Mouse (Mus musculus): Measurements from ENCODE around the gene Zbed4. TPM values are rescaled to one million over a fixed set of nuclear protein-coding genes. Genes with fewer than 3 reads are reported as not detected.
"Not testable (repeated sequence)": the region's sequence is repeated elsewhere in the genome, so short reads cannot be mapped to it uniquely, and the experiment has no call there.

Zbed4 gene
- polyA plus RNA-seq, 1 experiment from 2014 or later, result 42.1 TPM

DNA sequence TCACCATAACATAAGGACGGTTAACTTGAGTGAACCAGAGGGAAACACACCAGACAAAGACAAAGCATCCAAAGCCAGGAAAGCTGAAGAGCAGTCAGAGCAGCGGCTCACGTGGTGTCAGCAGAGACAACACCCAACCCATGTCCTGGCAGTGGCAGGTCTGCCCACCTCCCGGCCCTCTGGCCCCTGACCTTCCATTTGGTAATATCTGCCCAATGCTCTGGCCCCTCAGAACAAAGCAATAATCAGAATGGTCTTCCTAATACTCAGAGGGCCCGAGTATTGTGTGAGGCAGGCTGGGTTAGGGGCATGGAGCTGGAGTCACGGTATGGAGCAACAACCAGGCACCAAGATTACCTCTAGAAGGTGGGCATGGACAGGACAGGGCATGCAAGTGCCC is 28.3 kb upstream of the Zbed4 start:
- Histone ChIP-seq H3K9ac (replicated peaks) (no peak overlapping the region), H3K4me1 (0 out of 2 replicates have a peak, but pooled peaks cover 2% of the 10 kb centered on the region), H3K27ac (replicated peaks) (no peak overlapping the region), H3K4me3 (no peak overlapping the region), H3K36me3 (peaks cover 81% of the 10 kb centered on the region), H3K27me3 (no peaks in the 10 kb centered on the region), H3K9me3 (no peaks in the 10 kb centered on the region), H3K4me2 (replicated peaks) (no peak overlapping the region)
- ATAC-seq (ENCODE audit: low FRiP score, low read depth), result no peak
- 94% methylated on average over 6 of the region's 6 CpGs for WGBS

DNA sequence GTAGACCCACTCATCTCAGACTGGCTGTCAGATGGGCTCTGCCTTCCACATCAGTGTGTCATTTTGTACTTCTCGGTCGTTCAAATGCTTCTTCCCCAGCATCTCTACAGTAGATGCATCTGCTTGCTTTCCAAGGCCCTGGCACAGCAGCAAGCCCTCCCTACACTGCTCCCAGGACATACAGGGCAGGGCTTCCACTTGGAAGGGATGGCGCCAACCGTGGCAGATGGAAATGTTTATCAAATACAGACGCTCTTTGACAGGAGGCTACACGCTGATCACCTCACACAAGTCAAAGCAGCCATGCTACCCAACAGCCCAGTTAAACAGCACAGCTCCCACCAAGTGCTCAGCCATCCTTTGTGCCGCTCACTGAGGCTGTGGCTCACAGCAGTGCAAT is 27.1 kb upstream of the Zbed4 start:
- no peak overlapping the region for H3K27ac ChIP-seq (replicated peaks)
- no peaks in the 10 kb centered on the region for H3K27me3 ChIP-seq
- ATAC-seq (ENCODE audit: low FRiP score, low read depth), result no peak
- no peak overlapping the region for H3K4me3 ChIP-seq
- WGBS, result 91% methylated on average over 7 of the region's 7 CpGs
- peaks cover 83% of the 10 kb centered on the region for H3K36me3 ChIP-seq
- no peak overlapping the region for H3K4me2 ChIP-seq (replicated peaks)
- H3K9ac ChIP-seq (replicated peaks), result no peak overlapping the region
- H3K4me1 ChIP-seq, result 0 out of 2 replicates have a peak, but pooled peaks cover 2% of the 10 kb centered on the region
- H3K9me3 ChIP-seq, result no peaks in the 10 kb centered on the region

DNA sequence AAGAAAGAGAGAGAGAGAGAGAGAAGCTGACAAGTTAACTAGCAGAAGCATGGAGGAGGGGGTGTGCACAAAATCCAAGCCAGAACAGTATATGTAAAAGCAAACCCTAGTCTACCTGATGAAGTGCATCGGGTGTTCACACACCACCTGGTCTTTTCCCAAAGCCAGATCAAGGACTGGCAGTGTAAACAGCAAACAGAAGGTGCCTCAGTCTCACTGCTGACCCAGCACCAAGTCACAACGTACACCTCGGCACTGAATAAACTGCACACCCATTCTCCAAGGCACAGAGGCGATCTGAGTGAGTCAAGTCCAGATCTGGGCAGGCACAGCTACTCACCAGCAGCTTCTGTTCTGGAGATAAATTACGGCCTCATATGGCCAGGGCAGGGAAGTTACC is 26.4 kb upstream of the Zbed4 start:
- Histone ChIP-seq H3K4me2 (replicated peaks) (no peak overlapping the region), H3K9me3 (no peaks in the 10 kb centered on the region), H3K27ac (replicated peaks) (no peak overlapping the region), H3K9ac (replicated peaks) (no peak overlapping the region), H3K27me3 (no peaks in the 10 kb centered on the region), H3K4me1 (0 out of 2 replicates have a peak, but pooled peaks cover 2% of the 10 kb centered on the region), H3K4me3 (no peak overlapping the region), H3K36me3 (peaks cover 86% of the 10 kb centered on the region)
- WGBS, result 94% methylated on average over 5 of the region's 5 CpGs
- no peak for ATAC-seq (ENCODE audit: low FRiP score, low read depth)

DNA sequence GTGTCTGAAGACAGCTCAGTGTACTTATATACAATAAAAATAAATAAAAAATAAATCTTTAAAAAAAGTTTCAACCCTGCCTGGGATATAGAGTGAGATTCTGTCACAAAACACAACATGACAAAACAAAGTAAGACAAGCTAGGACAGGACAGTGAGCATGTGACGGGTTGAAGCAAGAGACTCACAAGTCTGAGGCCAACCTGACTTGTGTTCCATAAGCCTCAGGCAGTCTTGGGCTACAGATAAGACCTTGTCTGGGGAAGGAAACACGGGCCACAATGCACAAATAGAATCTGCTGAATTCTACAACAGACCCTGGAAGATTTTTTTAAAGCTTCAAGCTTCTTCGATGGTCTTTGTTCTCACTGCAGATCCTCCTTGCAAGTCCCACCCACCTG is 24.3 kb upstream of the Zbed4 start:
- H3K9ac ChIP-seq (replicated peaks), result no peak overlapping the region
- no peak for ATAC-seq (ENCODE audit: low FRiP score, low read depth)
- 88% methylated on average over 3 of the region's 3 CpGs for WGBS
- peaks cover 74% of the 10 kb centered on the region for H3K36me3 ChIP-seq
- H3K27ac ChIP-seq (replicated peaks), result no peak overlapping the region
- no peak overlapping the region for H3K4me2 ChIP-seq (replicated peaks)
- peaks cover 15% of the 10 kb centered on the region for H3K4me1 ChIP-seq
- no peak overlapping the region for H3K4me3 ChIP-seq
- H3K9me3 ChIP-seq, result no peaks in the 10 kb centered on the region
- H3K27me3 ChIP-seq, result no peaks in the 10 kb centered on the region

DNA sequence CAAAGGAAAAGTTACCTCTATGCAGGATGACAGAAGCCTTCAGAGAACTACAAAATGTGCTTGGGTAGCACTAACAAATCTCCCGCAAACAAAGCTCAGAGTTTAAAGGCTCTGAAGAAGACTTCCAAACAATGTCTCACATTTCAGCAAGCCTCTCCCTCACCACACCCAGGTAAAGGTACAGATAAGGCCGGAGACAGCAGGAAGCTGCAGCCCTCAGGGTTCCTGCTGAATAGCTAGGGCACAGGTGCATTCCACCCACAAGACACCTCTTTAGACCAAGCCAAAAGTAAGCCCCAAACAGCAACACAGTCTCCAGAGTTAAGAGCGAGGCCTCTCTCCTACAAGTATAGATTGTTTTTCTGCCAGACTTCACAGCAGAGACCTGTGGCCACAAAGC is 20.7 kb upstream of the Zbed4 start:
- no peak overlapping the region for H3K4me2 ChIP-seq (replicated peaks)

DNA sequence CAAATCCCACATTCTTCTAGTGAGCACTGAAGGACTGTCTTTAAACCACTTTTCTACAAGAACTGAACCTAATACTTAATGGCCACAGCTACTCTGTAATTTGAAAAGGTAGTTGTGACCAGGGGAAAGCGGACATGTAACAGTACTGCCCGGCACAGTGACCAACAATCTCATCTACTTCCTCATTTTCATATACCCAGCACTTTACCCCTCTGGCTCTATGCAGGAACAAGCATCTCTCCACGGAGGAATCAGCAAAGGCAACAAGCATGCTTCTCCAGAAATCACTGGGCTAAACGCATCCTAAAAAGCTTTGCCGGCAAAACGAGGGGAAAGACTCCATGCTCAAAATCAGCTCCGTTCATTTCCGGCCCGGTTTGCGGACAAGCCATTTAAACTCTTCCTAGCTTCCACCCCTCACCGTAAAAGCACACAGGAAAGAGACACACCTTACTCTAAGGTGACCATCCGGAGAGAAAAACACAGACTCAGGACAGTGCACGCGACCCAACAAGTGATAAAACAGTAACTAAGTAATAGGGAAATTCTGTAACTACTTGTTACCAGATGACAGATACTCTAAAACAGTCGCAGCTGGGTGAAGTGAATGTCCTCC is 18.9 kb upstream of the Zbed4 start:
- Histone ChIP-seq H3K36me3 (peaks cover 28% of the 10 kb centered on the region), H3K27ac (replicated peaks) (no peak overlapping the region; the same call in 1 of the 2 replicates), H3K4me2 (replicated peaks) (peak overlapping the region; percentile 98), H3K9ac (replicated peaks) (peak overlapping the region; percentile 99), H3K4me3 (peak overlapping the region; percentile 100), H3K9me3 (no peaks in the 10 kb centered on the region), H3K27me3 (no peaks in the 10 kb centered on the region), H3K4me1 (peaks cover 25% of the 10 kb centered on the region)
- WGBS, result 32% methylated on average over 15 of the region's 15 CpGs
- ATAC-seq (ENCODE audit: low FRiP score, low read depth), result no peak

More for the DNA sequence above, 20.7 kb upstream of the Zbed4 start:
- Histone ChIP-seq H3K9me3 (no peaks in the 10 kb centered on the region), H3K27ac (replicated peaks) (no peak overlapping the region), H3K9ac (replicated peaks) (no peak overlapping the region), H3K4me3 (no peak overlapping the region), H3K27me3 (no peaks in the 10 kb centered on the region), H3K4me1 (peaks cover 25% of the 10 kb centered on the region), H3K36me3 (peaks cover 40% of the 10 kb centered on the region)
- ATAC-seq (ENCODE audit: low FRiP score, low read depth), result no peak
- 86% methylated on average over 3 of the region's 3 CpGs for WGBS

DNA sequence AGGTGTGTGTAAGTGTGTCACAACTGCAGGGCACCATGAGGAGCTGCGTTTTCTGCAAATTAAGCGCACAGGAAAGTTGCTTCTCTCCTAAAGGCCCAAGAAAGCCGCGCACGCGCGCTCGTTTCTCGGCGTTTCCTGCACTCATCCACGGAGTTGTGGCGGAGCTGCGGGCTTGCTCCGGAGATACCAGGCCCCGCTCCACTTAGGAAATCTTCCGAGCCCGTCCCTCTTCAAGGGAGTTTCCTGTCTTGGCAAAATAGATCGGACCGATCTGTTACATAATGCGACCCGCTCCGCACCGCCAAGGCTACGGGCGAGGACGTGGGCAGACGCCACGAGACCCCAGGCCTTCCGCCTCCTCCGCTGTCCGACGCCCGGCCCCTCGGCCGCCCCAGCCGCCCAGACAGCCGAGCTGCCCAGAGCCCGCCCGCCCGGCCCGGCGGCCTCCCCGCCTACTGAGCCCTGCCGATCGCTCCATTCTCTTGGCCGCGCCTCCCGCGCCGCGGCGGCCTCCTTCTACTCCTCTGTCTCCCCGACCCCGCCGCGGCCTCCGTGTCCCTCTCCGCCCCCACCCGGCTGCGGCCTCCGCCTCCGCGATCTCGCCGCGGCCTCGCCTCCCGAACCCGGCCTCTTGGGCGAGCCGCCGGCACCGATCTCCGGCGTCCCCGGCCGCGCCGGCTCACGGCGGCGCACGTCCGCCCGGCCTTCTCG is 18.3 kb upstream of the Zbed4 start:
- WGBS, result under 1% methylated on average over 82 of the region's 86 CpGs
- Histone ChIP-seq H3K27me3 (no peaks in the 10 kb centered on the region), H3K4me1 (peaks cover 25% of the 10 kb centered on the region), H3K4me3 (peak overlapping the region; percentile 100), H3K36me3 (peaks cover 24% of the 10 kb centered on the region), H3K4me2 (replicated peaks) (peak overlapping the region; percentile 98), H3K27ac (replicated peaks) (peak overlapping the region; percentile 84), H3K9me3 (no peaks in the 10 kb centered on the region), H3K9ac (replicated peaks) (peak overlapping the region; percentile 99)
- peak; percentile 36; the same call in 1 of the 2 replicates for ATAC-seq (ENCODE audit: low FRiP score, low read depth)

DNA sequence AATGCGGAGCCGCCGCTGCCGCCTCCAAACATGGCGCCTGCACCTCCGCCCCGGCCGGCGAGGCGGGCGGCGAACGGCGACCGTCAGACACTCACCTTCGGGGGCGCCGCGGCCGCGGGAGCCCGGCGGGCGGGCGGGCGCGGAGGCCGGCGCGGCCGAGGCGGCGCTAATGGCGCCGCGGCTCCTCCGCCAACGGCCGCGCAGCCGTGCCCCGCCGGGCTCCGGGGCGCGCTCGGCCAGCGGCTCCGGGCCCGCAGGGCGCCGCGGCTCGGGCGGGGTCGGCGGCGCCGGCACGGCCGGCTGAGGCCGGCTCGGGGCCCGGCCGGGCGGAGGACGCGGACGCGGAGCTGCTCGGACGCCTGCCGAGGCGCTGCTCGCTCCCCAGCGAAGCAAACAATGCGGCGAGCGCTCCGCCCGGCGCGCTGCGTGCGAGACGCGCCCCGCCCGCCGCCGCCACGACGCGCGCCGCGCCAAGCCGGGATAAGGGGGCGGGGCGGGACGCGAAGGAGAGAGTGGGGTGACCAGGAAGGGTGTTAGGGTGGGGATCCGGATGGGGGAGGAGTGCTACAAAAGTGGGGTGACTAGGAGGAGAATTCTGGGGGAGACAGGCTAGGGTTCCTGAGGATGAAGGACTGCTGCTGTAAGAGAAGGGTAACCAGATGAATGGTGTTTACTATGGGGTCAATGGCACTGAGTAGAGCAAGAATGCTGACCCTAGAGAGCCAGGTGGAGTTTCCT is 17.5 kb upstream of the Zbed4 start, which contains the start of gene Brd1:
Gene Brd1, minus strand, starts transcription at position 400 of the 738 bp plus-strand sequence.
- Histone ChIP-seq H3K9ac (replicated peaks) (peak within 1 kb of the TSS; percentile 99), H3K27ac (replicated peaks) (peak within 1 kb of the TSS; percentile 84), H3K27me3 (no peaks in the 10 kb centered on the region), H3K9me3 (no peaks in the 10 kb centered on the region), H3K4me1 (peaks cover 25% of the 10 kb centered on the region), H3K4me3 (peak within 1 kb of the TSS; percentile 100), H3K4me2 (replicated peaks) (peak within 1 kb of the TSS; percentile 98), H3K36me3 (peaks cover 17% of the 10 kb centered on the region)
- peak; percentile 87 for ATAC-seq (ENCODE audit: low FRiP score, low read depth)
- under 1% methylated on average over 62 of the region's 103 CpGs for WGBS

DNA sequence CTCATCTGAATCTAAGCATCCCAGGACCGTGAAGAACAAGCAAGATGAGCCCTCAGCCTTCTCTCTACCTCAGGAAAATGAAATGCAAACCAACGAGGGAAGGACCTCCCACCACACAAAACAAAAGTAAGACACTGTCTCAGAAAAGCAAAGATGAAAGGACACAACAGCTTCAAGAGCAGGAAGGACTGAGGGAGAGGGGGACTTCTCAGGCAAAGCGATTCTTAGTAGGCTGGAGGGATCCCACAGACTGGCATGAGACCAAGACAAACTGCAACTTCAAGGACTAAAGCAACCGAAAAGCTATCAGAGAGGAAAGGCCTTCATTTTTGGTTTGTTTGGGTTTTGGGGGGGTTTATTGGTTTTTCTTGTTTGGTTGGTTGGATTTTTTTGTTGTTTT is 15.3 kb upstream of the Zbed4 start:
- Histone ChIP-seq H3K27ac (replicated peaks) (no peak overlapping the region), H3K4me3 (no peak overlapping the region), H3K9me3 (no peaks in the 10 kb centered on the region), H3K4me1 (peaks cover 27% of the 10 kb centered on the region), H3K36me3 (no peaks in the 10 kb centered on the region), H3K27me3 (no peaks in the 10 kb centered on the region), H3K9ac (replicated peaks) (no peak overlapping the region), H3K4me2 (replicated peaks) (no peak overlapping the region)
- WGBS, result 78% methylated on average over 4 of the region's 4 CpGs
- ATAC-seq (ENCODE audit: low FRiP score, low read depth), result no peak

DNA sequence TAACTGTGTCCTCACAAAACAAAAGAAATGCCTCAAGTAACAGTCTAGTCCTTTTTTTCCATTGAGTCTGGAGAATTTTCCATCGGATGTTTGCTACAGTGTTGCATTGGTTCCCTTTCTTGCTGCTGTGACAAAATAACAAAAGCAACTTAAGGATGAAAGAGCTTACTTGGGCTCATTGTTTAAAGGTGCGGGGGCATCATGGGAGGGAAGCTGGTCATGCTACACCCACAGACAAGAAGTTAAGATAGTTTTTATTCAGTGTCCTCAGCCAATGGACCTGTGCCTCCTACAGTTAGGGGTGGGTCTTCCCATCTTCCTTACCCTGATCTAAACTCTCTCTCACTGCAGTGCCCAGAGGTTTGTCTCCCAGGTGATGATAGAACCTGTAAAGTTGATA is 13.0 kb upstream of the Zbed4 start:
- WGBS, result 56% methylated on average over 2 of the region's 2 CpGs
- Histone ChIP-seq H3K9me3 (no peaks in the 10 kb centered on the region), H3K9ac (replicated peaks) (no peak overlapping the region), H3K36me3 (no peaks in the 10 kb centered on the region), H3K4me1 (peaks cover 14% of the 10 kb centered on the region), H3K27ac (replicated peaks) (no peak overlapping the region), H3K4me2 (replicated peaks) (no peak overlapping the region), H3K4me3 (no peak overlapping the region), H3K27me3 (no peaks in the 10 kb centered on the region)
- ATAC-seq (ENCODE audit: low FRiP score, low read depth), result no peak

DNA sequence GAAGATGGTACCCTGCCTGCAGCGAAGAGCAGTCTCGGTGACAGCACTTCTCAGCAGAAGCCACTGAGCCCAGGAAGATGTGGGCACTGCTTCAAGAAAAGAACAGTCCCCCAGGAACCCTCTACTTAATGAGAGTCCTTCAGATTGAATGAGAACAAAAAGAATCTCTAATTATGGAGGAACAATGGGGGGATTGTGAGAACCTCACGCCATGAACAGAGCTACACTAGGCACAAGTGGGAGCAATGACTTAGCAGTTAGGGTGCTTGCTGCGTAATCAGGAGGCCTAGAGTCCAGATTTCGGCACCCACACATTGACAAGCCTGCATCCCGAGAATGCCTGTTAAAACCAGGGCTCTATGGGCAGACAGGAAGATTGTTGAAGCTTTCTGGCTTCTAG is 10.1 kb upstream of the Zbed4 start:
- Histone ChIP-seq H3K4me2 (replicated peaks) (no peak overlapping the region), H3K27me3 (no peaks in the 10 kb centered on the region), H3K36me3 (no peaks in the 10 kb centered on the region), H3K4me3 (no peak overlapping the region), H3K27ac (replicated peaks) (no peak overlapping the region), H3K9me3 (no peaks in the 10 kb centered on the region), H3K4me1 (peaks cover 8% of the 10 kb centered on the region; the same call in 1 of the 2 replicates), H3K9ac (replicated peaks) (no peak overlapping the region)
- 56% methylated on average over 6 of the region's 6 CpGs for WGBS
- ATAC-seq (ENCODE audit: low FRiP score, low read depth), result no peak

DNA sequence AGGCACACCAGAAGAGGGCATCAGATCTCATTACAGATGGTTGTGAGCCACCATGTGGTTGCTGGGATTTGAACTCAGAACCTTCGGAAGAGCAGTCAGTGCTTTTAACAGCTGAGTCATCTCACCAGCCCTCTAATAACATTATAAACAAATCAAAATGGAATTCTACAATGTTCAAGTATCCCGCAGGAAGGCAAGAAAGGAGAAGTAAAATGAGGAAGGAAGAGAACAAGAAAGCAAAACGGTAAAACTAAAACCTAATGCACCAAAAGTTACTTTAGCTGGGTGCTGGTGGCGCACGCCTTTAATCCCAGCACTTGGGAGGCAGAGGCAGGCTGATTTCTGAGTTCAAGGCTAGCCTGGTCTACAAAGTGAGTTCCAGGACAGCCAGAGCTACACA is 8.1 kb upstream of the Zbed4 start:
- not testable (repeated sequence) for H3K4me1 ChIP-seq

More for the DNA sequence above, 8.1 kb upstream of the Zbed4 start:
- H3K4me3 ChIP-seq; H3K27ac ChIP-seq (replicated peaks); H3K9ac ChIP-seq (replicated peaks); H3K27me3 ChIP-seq; ATAC-seq (ENCODE audit: low FRiP score, low read depth); H3K36me3 ChIP-seq; H3K9me3 ChIP-seq; H3K4me2 ChIP-seq (replicated peaks): not testable (repeated sequence)
- WGBS, result 93% methylated on average over 5 of the region's 5 CpGs

All from midbrain, embryonic 12.5 days (tissue).